Mouse (Mus musculus): ENCODE measurements at regions not wholly inside any gene's neighbourhood (a gene's known extent, or its start where the extent isn't known, plus 50 kb on each side); places are given as distances from the start of the nearest gene placed in this dataset.

- no peaks in the 10 kb centered on the region for H3K4me1 ChIP-seq (ENCODE audit: control insufficient read depth in 1 of 2, insufficient read depth in 2 of 2, low read length in 2 of 2)
- TF ChIP-seq SMC3 (IDR thresholded peaks at IDR 0.05; ENCODE audit: low read depth, low read length) (no peak), TBP (IDR thresholded peaks at IDR 0.05; ENCODE audit: low read depth, low read length) (no peak), GABPA (IDR thresholded peaks at IDR 0.05; ENCODE audit: low read depth, low read length) (no peak), E2F4 (IDR thresholded peaks at IDR 0.05; ENCODE audit: borderline replicate concordance, low read depth, low read length) (no peak), TAL1 (IDR thresholded peaks at IDR 0.05; ENCODE audit: low read length) (no peak), CHD1 (IDR thresholded peaks at IDR 0.05; ENCODE audit: low read depth, low read length) (no peak), POLR2AphosphoS5 (IDR thresholded peaks at IDR 0.05; ENCODE audit: borderline replicate concordance, low read depth, low read length) (no peak), ZC3H11A (IDR thresholded peaks at IDR 0.05; ENCODE audit: low read depth, low read length) (no peak), NELFE (IDR thresholded peaks at IDR 0.05; ENCODE audit: low read depth, low read length) (no peak), ELF1 (IDR thresholded peaks at IDR 0.05; ENCODE audit: low read depth, low read length) (no peak)
- H3K9me3 ChIP-seq (replicated peaks; ENCODE audit: insufficient read depth, low read length), result no peaks in the 10 kb centered on the region
- no peaks in the 10 kb centered on the region for H3K36me3 ChIP-seq (ENCODE audit: control insufficient read depth in 1 of 2, insufficient read depth in 2 of 2, low read length in 2 of 2)
- H3K27me3 ChIP-seq (ENCODE audit: control insufficient read depth in 1 of 2, insufficient read depth in 2 of 2, low read length in 2 of 2), result no peaks in the 10 kb centered on the region
- no peak overlapping the region for H3K9ac ChIP-seq (ENCODE audit: control insufficient read depth, low read depth, low read length, poor library complexity, severe bottlenecking)
- H3K4me3 ChIP-seq (ENCODE audit: control insufficient read depth in 1 of 2, insufficient read depth in 1 of 2, low read depth in 2 of 2, low read length in 2 of 2), result no peak overlapping the region
- DNase-seq (ENCODE audit: low read depth, low spot score), result no peak
- H3K79me2 ChIP-seq (ENCODE audit: control insufficient read depth, insufficient read depth, low read length, poor library complexity), result no peaks in the 10 kb centered on the region
- no peak overlapping the region for H3K27ac ChIP-seq (ENCODE audit: control insufficient read depth, low read depth, low read length)
These were observed 335.4 kb upstream of the Pitrm1 start for GRCm38 (mm10) chr13:6212550-6212949.

GRCm38 (mm10) chr13:6214189-6214588, 333.8 kb upstream of the Pitrm1 start:
- no peak for TF ChIP-seq USF1 (IDR thresholded peaks at IDR 0.05; ENCODE audit: low read depth, low read length)
- no peak for TF ChIP-seq HCFC1 (IDR thresholded peaks at IDR 0.05; ENCODE audit: low read depth, low read length)
- no peak for TF ChIP-seq MXI1 (IDR thresholded peaks at IDR 0.05; ENCODE audit: low read depth, low read length)
- no peak for TF ChIP-seq TCF12 (IDR thresholded peaks at IDR 0.05; ENCODE audit: low read depth, low read length)

GRCm38 (mm10) chr13:6226087-6226643, 321.8 kb upstream of the Pitrm1 start:
- Histone ChIP-seq H3K79me2 (ENCODE audit: control insufficient read depth, insufficient read depth, low read length, poor library complexity) (no peaks in the 10 kb centered on the region), H3K9me3 (replicated peaks; ENCODE audit: insufficient read depth, low read length) (no peaks in the 10 kb centered on the region), H3K27me3 (ENCODE audit: control insufficient read depth in 1 of 2, insufficient read depth in 2 of 2, low read length in 2 of 2) (no peaks in the 10 kb centered on the region), H3K4me3 (ENCODE audit: control insufficient read depth in 1 of 2, insufficient read depth in 1 of 2, low read depth in 2 of 2, low read length in 2 of 2) (no peak overlapping the region), H3K36me3 (ENCODE audit: control insufficient read depth in 1 of 2, insufficient read depth in 2 of 2, low read length in 2 of 2) (no peaks in the 10 kb centered on the region), H3K4me1 (ENCODE audit: control insufficient read depth in 1 of 2, insufficient read depth in 2 of 2, low read length in 2 of 2) (no peaks in the 10 kb centered on the region), H3K9ac (ENCODE audit: control insufficient read depth, low read depth, low read length, poor library complexity, severe bottlenecking) (no peak overlapping the region), H3K27ac (ENCODE audit: control insufficient read depth, low read depth, low read length) (no peak overlapping the region)
- DNase-seq (ENCODE audit: low read depth, low spot score), result no peak
- TF ChIP-seq E2F4 (IDR thresholded peaks at IDR 0.05; ENCODE audit: borderline replicate concordance, low read depth, low read length), result no peak
- no peak for TF ChIP-seq POLR2AphosphoS2 (IDR thresholded peaks at IDR 0.05; ENCODE audit: low read length)
- TF ChIP-seq NRF1 (IDR thresholded peaks at IDR 0.05; ENCODE audit: insufficient read depth, low read depth, low read length, poor library complexity, severe bottlenecking), result no peak
- no peak for TF ChIP-seq SMC3 (IDR thresholded peaks at IDR 0.05; ENCODE audit: low read depth, low read length)
- TF ChIP-seq RCOR1 (IDR thresholded peaks at IDR 0.05; ENCODE audit: low read depth, low read length), result no peak
- no peak for TF ChIP-seq SIN3A (IDR thresholded peaks at IDR 0.05; ENCODE audit: low read length)
- TF ChIP-seq MXI1 (IDR thresholded peaks at IDR 0.05; ENCODE audit: low read depth, low read length), result no peak
- TF ChIP-seq ETS1 (IDR thresholded peaks at IDR 0.05; ENCODE audit: low read depth, low read length), result no peak
- TF ChIP-seq HCFC1 (IDR thresholded peaks at IDR 0.05; ENCODE audit: low read depth, low read length), result no peak
- no peak for TF ChIP-seq MYC (IDR thresholded peaks at IDR 0.05; ENCODE audit: low read depth, low read length)
- TF ChIP-seq GABPA (IDR thresholded peaks at IDR 0.05; ENCODE audit: low read depth, low read length), result no peak
- TF ChIP-seq USF1 (IDR thresholded peaks at IDR 0.05; ENCODE audit: low read depth, low read length), result no peak
- no peak for TF ChIP-seq ZMIZ1 (IDR thresholded peaks at IDR 0.05; ENCODE audit: low read depth, low read length)
- no peak for TF ChIP-seq POLR2A (IDR thresholded peaks at IDR 0.05; ENCODE audit: control insufficient read depth in 1 of 2, insufficient read depth in 1 of 2, low read depth in 1 of 2, low read length in 2 of 2, poor library complexity in 1 of 2)
- TF ChIP-seq EP300 (IDR thresholded peaks at IDR 0.05; ENCODE audit: low read depth in 1 of 2, low read length in 2 of 2), result no peak
- no peak for TF ChIP-seq MAX (IDR thresholded peaks at IDR 0.05; ENCODE audit: low read length)
- no peak for TF ChIP-seq MAFK (IDR thresholded peaks at IDR 0.05; ENCODE audit: borderline replicate concordance, low read depth, low read length)
- TF ChIP-seq UBTF (IDR thresholded peaks at IDR 0.05; ENCODE audit: borderline replicate concordance, insufficient read depth, low read depth, low read length), result no peak

More at GRCm38 (mm10) chr13:6214189-6214588, 333.8 kb upstream of the Pitrm1 start:
- no peaks in the 10 kb centered on the region for H3K79me2 ChIP-seq (ENCODE audit: control insufficient read depth, insufficient read depth, low read length, poor library complexity)
- no peak overlapping the region for H3K9ac ChIP-seq (ENCODE audit: control insufficient read depth, low read depth, low read length, poor library complexity, severe bottlenecking)
- H3K9me3 ChIP-seq (replicated peaks; ENCODE audit: insufficient read depth, low read length), result no peaks in the 10 kb centered on the region
- H3K4me3 ChIP-seq (ENCODE audit: control insufficient read depth in 1 of 2, insufficient read depth in 1 of 2, low read depth in 2 of 2, low read length in 2 of 2), result no peak overlapping the region
- no peaks in the 10 kb centered on the region for H3K4me1 ChIP-seq (ENCODE audit: control insufficient read depth in 1 of 2, insufficient read depth in 2 of 2, low read length in 2 of 2)
- no peak for DNase-seq (ENCODE audit: low read depth, low spot score)
- no peak overlapping the region for H3K27ac ChIP-seq (ENCODE audit: control insufficient read depth, low read depth, low read length)
- H3K27me3 ChIP-seq (ENCODE audit: control insufficient read depth in 1 of 2, insufficient read depth in 2 of 2, low read length in 2 of 2), result no peaks in the 10 kb centered on the region
- no peaks in the 10 kb centered on the region for H3K36me3 ChIP-seq (ENCODE audit: control insufficient read depth in 1 of 2, insufficient read depth in 2 of 2, low read length in 2 of 2)
